Mouse (Mus musculus): ENCODE data around the gene H1f0. TPM values are rescaled to one million over a fixed set of nuclear protein-coding genes. Genes with fewer than 3 reads are reported as not detected.

Gene H1f0
- polyA plus RNA-seq, 1 experiment from 2014 or later, result 470 TPM

GRCm38 (mm10) chr15:79075658-79076365 lies 47.6 kb downstream of the H1f0 start:
- ATAC-seq (replicated peaks), result 0 out of 2 replicates have a peak, but pooled peaks have one; percentile 9
- WGBS, result 40% methylated on average over 15 of the region's 15 CpGs
- H3K36me3 ChIP-seq, result peaks cover 42% of the 10 kb centered on the region
- H3K4me2 ChIP-seq (replicated peaks), result peak overlapping the region; percentile 61
- peaks cover 23% of the 10 kb centered on the region for H3K4me1 ChIP-seq
- peak overlapping the region; percentile 87 for H3K4me3 ChIP-seq
- peak overlapping the region; percentile 86 for H3K9ac ChIP-seq (replicated peaks)
- H3K27ac ChIP-seq (replicated peaks), result no peak overlapping the region
- no peaks in the 10 kb centered on the region for H3K27me3 ChIP-seq
- no peaks in the 10 kb centered on the region for H3K9me3 ChIP-seq

GRCm38 (mm10) chr15:79079567-79079966 lies 51.3 kb downstream of the H1f0 start:
- Histone ChIP-seq H3K27me3 (no peaks in the 10 kb centered on the region), H3K36me3 (peaks cover 80% of the 10 kb centered on the region), H3K27ac (replicated peaks) (no peak overlapping the region), H3K9ac (replicated peaks) (no peak overlapping the region), H3K9me3 (no peaks in the 10 kb centered on the region), H3K4me1 (peaks cover 18% of the 10 kb centered on the region), H3K4me3 (no peak overlapping the region), H3K4me2 (replicated peaks) (no peak overlapping the region)
- ATAC-seq (replicated peaks), result no peak
- 95% methylated on average over 7 of the region's 7 CpGs for WGBS

Small RNA genes lying within 50 kb of the gene (microRNA-seq; reads per million reads assigned to microRNA genes)
- gene Mir6956, result 1.8 reads per million

Other genes starting within 250 kb of the H1f0 start
- 1.3 and 1.7 TPM in 2 replicates for gene Card10, start 225.4 kb upstream of the H1f0 start, polyA plus RNA-seq (2015; fragmentation: Nextera tagmentation; extraction: Ambion mirVana)
- 7.6 and 9.0 TPM in 2 replicates for gene Cdc42ep1, start 185.8 kb upstream of the H1f0 start, polyA plus RNA-seq (2015; fragmentation: Nextera tagmentation; extraction: Ambion mirVana)
- not detected in 2 replicates for gene Lgals2, start 172.9 kb upstream of the H1f0 start, polyA plus RNA-seq (2015; fragmentation: Nextera tagmentation; extraction: Ambion mirVana)
- gene Gga1, start 151.3 kb upstream of the H1f0 start, polyA plus RNA-seq (2015; fragmentation: Nextera tagmentation; extraction: Ambion mirVana), result 60.3 and 62.0 TPM in 2 replicates
- gene Gm49510, start 128.8 kb upstream of the H1f0 start, polyA plus RNA-seq (2015; fragmentation: Nextera tagmentation; extraction: Ambion mirVana), result not detected in 2 replicates
- gene Sh3bp1, start 128.7 kb upstream of the H1f0 start, polyA plus RNA-seq (2015; fragmentation: Nextera tagmentation; extraction: Ambion mirVana), result 3.6 and 5.9 TPM in 2 replicates
- gene Pdxp, start 114.5 kb upstream of the H1f0 start, polyA plus RNA-seq (2015; fragmentation: Nextera tagmentation; extraction: Ambion mirVana), result 99.5 and 101 TPM in 2 replicates
- gene Lgals1, start 101.7 kb upstream of the H1f0 start, polyA plus RNA-seq (2015; fragmentation: Nextera tagmentation; extraction: Ambion mirVana), result 61.7 and 66.5 TPM in 2 replicates
- gene Nol12, start 93.5 kb upstream of the H1f0 start, polyA plus RNA-seq (2015; fragmentation: Nextera tagmentation; extraction: Ambion mirVana), result 57.4 and 59.3 TPM in 2 replicates
- gene Triobp, start 80.7 kb upstream of the H1f0 start, polyA plus RNA-seq (2015; fragmentation: Nextera tagmentation; extraction: Ambion mirVana), result 43.3 and 49.9 TPM in 2 replicates
- gene Galr3, start 13.4 kb downstream of the H1f0 start, polyA plus RNA-seq (2015; fragmentation: Nextera tagmentation; extraction: Ambion mirVana), result not detected in 2 replicates
- 61.6 and 65.5 TPM in 2 replicates for gene Ankrd54, start 34.4 kb downstream of the H1f0 start, polyA plus RNA-seq (2015; fragmentation: Nextera tagmentation; extraction: Ambion mirVana)
- gene Eif3l, start 46.7 kb downstream of the H1f0 start, polyA plus RNA-seq (2015; fragmentation: Nextera tagmentation; extraction: Ambion mirVana), result 192 and 195 TPM in 2 replicates
- gene Micall1, start 80.4 kb downstream of the H1f0 start, polyA plus RNA-seq (2015; fragmentation: Nextera tagmentation; extraction: Ambion mirVana), result 8.0 and 9.7 TPM in 2 replicates
- gene Polr2f, start 112.6 kb downstream of the H1f0 start, polyA plus RNA-seq (2015; fragmentation: Nextera tagmentation; extraction: Ambion mirVana), result 293 and 308 TPM in 2 replicates
- gene 1700088E04Rik, start 112.8 kb downstream of the H1f0 start, polyA plus RNA-seq (2015; fragmentation: Nextera tagmentation; extraction: Ambion mirVana), result 11.9 and 16.8 TPM in 2 replicates
- gene Sox10, start 136.8 kb downstream of the H1f0 start, polyA plus RNA-seq (2015; fragmentation: Nextera tagmentation; extraction: Ambion mirVana), result 1.7 and 1.9 TPM in 2 replicates
- gene Pick1, start 200.7 kb downstream of the H1f0 start, polyA plus RNA-seq (2015; fragmentation: Nextera tagmentation; extraction: Ambion mirVana), result 78.5 and 85.1 TPM in 2 replicates
- 0.97 and 1.1 TPM in 2 replicates for gene Gm49486, start 200.9 kb downstream of the H1f0 start, polyA plus RNA-seq (2015; fragmentation: Nextera tagmentation; extraction: Ambion mirVana)
- 0.36 and 0.81 TPM in 2 replicates for gene Slc16a8, start 226.3 kb downstream of the H1f0 start, polyA plus RNA-seq (2015; fragmentation: Nextera tagmentation; extraction: Ambion mirVana)

All from forebrain, embryonic 15.5 days (tissue).